Mouse (Mus musculus): Measurements from ENCODE around the gene Ankrd44. TPM values are rescaled to one million over a fixed set of nuclear protein-coding genes. Genes with fewer than 3 reads are reported as not detected.
A peak's percentile ranks its signal among the peaks of the same experiment; 100 is the strongest.

The Ankrd44 gene
- polyA plus RNA-seq, 1 experiment from 2014 or later, result 14.7 TPM

DNA sequence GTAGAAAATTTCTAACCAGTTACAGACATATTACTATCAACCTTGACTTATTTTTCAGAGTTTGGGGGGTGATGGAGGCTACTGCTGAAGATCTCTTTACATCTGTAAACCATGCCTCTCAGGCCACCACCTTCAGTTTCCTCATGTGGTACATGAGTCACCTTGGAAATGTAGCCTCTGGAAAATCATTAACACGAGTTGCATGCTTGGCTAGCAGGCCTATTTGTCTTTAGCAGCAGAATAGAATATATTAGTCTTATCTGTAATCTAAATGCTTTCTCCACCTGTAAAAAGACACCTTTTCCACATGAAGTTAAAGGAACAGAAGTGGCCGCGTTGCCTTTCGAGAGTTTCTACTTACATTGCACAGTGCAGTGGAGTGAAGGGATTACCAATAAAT, 267.6 kb downstream of the Ankrd44 start:
- ATAC-seq (ENCODE audit: low FRiP score, low read depth), result no peak

GRCm38 (mm10) chr1:54648237-54648636, 277.9 kb downstream of the Ankrd44 start:
- WGBS, result 89% methylated on average over 5 of the region's 5 CpGs
- Histone ChIP-seq H3K36me3 (no peaks in the 10 kb centered on the region), H3K9me3 (no peaks in the 10 kb centered on the region), H3K27ac (no peak overlapping the region), H3K27me3 (replicated peaks) (no peaks in the 10 kb centered on the region), H3K9ac (no peak overlapping the region), H3K4me2 (replicated peaks) (no peak overlapping the region), H3K4me3 (no peak overlapping the region), H3K4me1 (no peaks in the 10 kb centered on the region)
- no peak for ATAC-seq (ENCODE audit: low FRiP score, low read depth)

More for the DNA sequence above, 267.6 kb downstream of the Ankrd44 start:
- no peaks in the 10 kb centered on the region for H3K27me3 ChIP-seq (replicated peaks)
- WGBS, result 92% methylated on average over 4 of the region's 4 CpGs
- no peak overlapping the region for H3K4me2 ChIP-seq (replicated peaks)
- H3K36me3 ChIP-seq, result no peaks in the 10 kb centered on the region; the same call in 1 of the 2 replicates
- H3K4me1 ChIP-seq, result no peaks in the 10 kb centered on the region
- no peak overlapping the region for H3K4me3 ChIP-seq
- H3K27ac ChIP-seq, result no peak overlapping the region
- no peaks in the 10 kb centered on the region for H3K9me3 ChIP-seq
- no peak overlapping the region for H3K9ac ChIP-seq

- Histone ChIP-seq H3K27me3 (replicated peaks) (no peaks in the 10 kb centered on the region), H3K4me1 (no peaks in the 10 kb centered on the region), H3K4me2 (replicated peaks) (no peak overlapping the region), H3K36me3 (no peaks in the 10 kb centered on the region), H3K27ac (no peak overlapping the region), H3K9me3 (no peaks in the 10 kb centered on the region), H3K9ac (no peak overlapping the region), H3K4me3 (no peak overlapping the region)
- ATAC-seq (ENCODE audit: low FRiP score, low read depth), result no peak
- 70% methylated on average over 3 of the region's 3 CpGs for WGBS
Observed at GRCm38 (mm10) chr1:54647335-54647745, 278.8 kb downstream of the Ankrd44 start.

DNA sequence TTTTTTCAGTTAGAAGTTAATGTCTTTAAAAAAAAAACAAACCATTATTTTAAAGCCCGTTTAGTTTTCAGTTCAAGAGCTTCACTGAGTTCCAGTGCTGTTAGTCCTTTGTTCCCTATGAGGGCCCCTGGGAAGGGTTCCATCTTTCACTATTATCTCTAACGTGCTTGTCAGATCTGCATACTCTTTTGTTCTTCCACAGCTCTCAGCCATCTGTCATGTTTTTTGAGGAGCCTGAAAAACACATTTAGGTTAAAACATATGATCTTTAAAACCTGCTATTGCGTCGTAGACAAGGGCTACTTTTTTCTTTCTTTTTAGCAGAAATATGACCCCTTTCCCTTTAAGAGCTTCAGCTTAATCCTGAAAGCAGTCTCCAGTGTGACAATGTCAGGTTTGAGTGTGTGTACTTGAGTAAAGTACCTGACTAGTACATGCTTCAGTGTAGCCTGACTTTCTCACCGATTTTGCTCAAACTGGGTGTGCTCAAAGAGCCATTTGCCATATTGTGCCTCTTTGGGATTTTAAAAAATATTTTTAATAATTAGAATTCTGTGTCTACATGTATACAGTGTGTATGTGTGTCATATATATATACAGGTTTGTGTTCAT, 285.9 kb downstream of the Ankrd44 start:
- Histone ChIP-seq H3K27me3 (replicated peaks) (no peaks in the 10 kb centered on the region), H3K9ac (no peak overlapping the region), H3K27ac (no peak overlapping the region), H3K4me3 (no peak overlapping the region), H3K4me1 (no peaks in the 10 kb centered on the region), H3K9me3 (no peaks in the 10 kb centered on the region), H3K4me2 (replicated peaks) (no peak overlapping the region), H3K36me3 (no peaks in the 10 kb centered on the region)
- ATAC-seq (ENCODE audit: low FRiP score, low read depth), result peak; percentile 72; the same call in 1 of the 2 replicates
- 40% methylated on average over 5 of the region's 5 CpGs for WGBS

DNA sequence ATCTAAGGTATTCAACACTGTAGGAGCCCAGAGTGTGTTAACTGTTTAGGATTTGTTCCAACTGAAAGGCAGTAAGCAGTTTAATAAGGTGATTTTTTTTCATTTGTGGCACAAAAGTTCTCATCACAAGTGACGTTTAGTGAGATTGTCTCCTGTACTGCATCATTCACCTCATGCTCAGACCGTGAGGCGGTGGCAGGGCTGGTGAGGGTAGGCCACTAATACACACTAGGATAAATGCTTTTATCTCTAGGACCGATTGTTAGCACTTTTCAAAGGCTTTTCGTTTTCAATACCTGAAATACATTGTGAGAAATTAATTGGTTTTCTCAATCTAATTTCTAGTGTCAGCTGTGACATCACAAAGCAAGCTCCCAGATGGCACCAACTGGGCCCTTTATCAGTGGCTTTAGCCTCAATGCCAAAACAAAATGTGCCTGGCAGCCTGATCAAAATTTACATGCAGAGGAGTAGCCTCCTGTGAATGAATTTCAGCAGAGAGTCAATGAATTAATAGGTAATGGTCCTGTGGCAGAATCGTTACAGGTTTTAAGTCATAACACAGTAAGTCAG, 286.6 kb downstream of the Ankrd44 start:
- H3K27ac ChIP-seq, result no peak overlapping the region; the same call in 1 of the 2 replicates
- H3K9me3 ChIP-seq, result no peaks in the 10 kb centered on the region
- H3K4me1 ChIP-seq, result no peaks in the 10 kb centered on the region
- no peaks in the 10 kb centered on the region for H3K36me3 ChIP-seq
- H3K4me2 ChIP-seq (replicated peaks), result no peak overlapping the region
- no peak overlapping the region for H3K4me3 ChIP-seq
- peak; percentile 64; the same call in 1 of the 2 replicates for ATAC-seq (ENCODE audit: low FRiP score, low read depth)
- no peak overlapping the region for H3K9ac ChIP-seq
- no peaks in the 10 kb centered on the region for H3K27me3 ChIP-seq (replicated peaks)
- WGBS, result 53% methylated on average over 6 of the region's 6 CpGs

GRCm38 (mm10) chr1:54639076-54639475, 287.1 kb downstream of the Ankrd44 start:
- ATAC-seq (ENCODE audit: low FRiP score, low read depth), result no peak

DNA sequence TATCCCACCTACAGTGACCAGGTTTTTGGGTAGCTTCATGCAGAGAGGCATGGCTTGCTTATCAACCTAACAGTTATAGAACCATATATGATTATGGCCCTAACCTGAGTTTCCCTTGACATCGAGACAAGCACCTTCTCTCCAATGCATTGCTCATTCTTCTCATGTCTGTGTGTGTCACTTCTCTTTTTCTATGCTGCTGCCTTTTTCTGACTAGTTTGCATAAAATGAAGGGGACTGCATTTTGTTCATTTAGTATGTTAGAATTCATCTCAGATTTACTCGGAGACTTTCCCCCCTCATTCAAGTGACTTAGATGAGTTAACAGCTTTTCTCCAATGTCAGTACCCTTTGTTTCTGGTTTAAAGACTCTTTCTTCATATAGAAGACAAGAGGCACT, 288.8 kb downstream of the Ankrd44 start:
- Histone ChIP-seq H3K4me2 (replicated peaks) (no peak overlapping the region), H3K4me1 (no peaks in the 10 kb centered on the region), H3K4me3 (no peak overlapping the region), H3K9ac (no peak overlapping the region), H3K9me3 (no peaks in the 10 kb centered on the region), H3K27ac (no peak overlapping the region), H3K36me3 (no peaks in the 10 kb centered on the region), H3K27me3 (replicated peaks) (no peaks in the 10 kb centered on the region)
- no peak for ATAC-seq (ENCODE audit: low FRiP score, low read depth)
- 93% methylated on average over 2 of the region's 2 CpGs for WGBS

More at GRCm38 (mm10) chr1:54639076-54639475, 287.1 kb downstream of the Ankrd44 start:
- Histone ChIP-seq H3K9me3 (no peaks in the 10 kb centered on the region), H3K36me3 (no peaks in the 10 kb centered on the region), H3K9ac (no peak overlapping the region), H3K27ac (no peak overlapping the region; the same call in 1 of the 2 replicates), H3K4me3 (no peak overlapping the region), H3K4me2 (replicated peaks) (no peak overlapping the region), H3K27me3 (replicated peaks) (no peaks in the 10 kb centered on the region), H3K4me1 (no peaks in the 10 kb centered on the region)
- WGBS, result 92% methylated on average over 2 of the region's 2 CpGs

DNA sequence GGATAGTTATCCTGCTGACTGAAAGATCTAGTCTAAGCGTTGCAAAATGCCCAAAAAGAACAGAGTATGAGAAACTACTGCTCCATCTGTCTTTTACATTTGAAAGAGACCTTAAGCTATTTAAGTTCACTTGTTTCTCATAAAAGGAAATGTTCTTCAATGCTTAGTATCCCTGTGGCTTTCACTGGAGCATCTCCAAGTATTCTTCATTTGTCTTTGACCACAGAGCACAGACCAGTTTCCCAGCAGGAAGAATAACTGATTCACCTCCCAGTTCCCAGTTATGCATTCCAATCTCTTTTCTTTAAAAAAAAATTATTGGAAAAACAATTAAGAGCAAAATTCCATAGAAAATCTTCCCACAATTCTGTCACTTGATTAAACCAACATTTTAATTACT, 297.1 kb downstream of the Ankrd44 start:
- Histone ChIP-seq H3K27ac (no peak overlapping the region), H3K4me1 (no peaks in the 10 kb centered on the region), H3K27me3 (replicated peaks) (no peaks in the 10 kb centered on the region), H3K9ac (no peak overlapping the region), H3K36me3 (no peaks in the 10 kb centered on the region), H3K9me3 (no peaks in the 10 kb centered on the region), H3K4me2 (replicated peaks) (no peak overlapping the region), H3K4me3 (no peak overlapping the region)
- 71% methylated on average over 1 of the region's 1 CpGs for WGBS
- ATAC-seq (ENCODE audit: low FRiP score, low read depth), result no peak

- Histone ChIP-seq H3K9me3 (no peaks in the 10 kb centered on the region), H3K4me2 (replicated peaks) (no peak overlapping the region), H3K27me3 (replicated peaks) (no peaks in the 10 kb centered on the region), H3K36me3 (no peaks in the 10 kb centered on the region), H3K27ac (no peak overlapping the region), H3K4me3 (no peak overlapping the region), H3K4me1 (no peaks in the 10 kb centered on the region), H3K9ac (no peak overlapping the region)
- ATAC-seq (ENCODE audit: low FRiP score, low read depth), result no peak
- 91% methylated on average over 6 of the region's 6 CpGs for WGBS
Observed at GRCm38 (mm10) chr1:54614963-54615362, 311.2 kb downstream of the Ankrd44 start.

GRCm38 (mm10) chr1:54612344-54612743, 313.8 kb downstream of the Ankrd44 start:
- ATAC-seq (ENCODE audit: low FRiP score, low read depth), result no peak
- WGBS, result 75% methylated on average over 6 of the region's 6 CpGs
- Histone ChIP-seq H3K9me3 (no peaks in the 10 kb centered on the region), H3K4me1 (no peaks in the 10 kb centered on the region), H3K4me3 (no peak overlapping the region), H3K27me3 (replicated peaks) (no peaks in the 10 kb centered on the region), H3K36me3 (no peaks in the 10 kb centered on the region), H3K27ac (no peak overlapping the region), H3K4me2 (replicated peaks) (no peak overlapping the region), H3K9ac (no peak overlapping the region)

DNA sequence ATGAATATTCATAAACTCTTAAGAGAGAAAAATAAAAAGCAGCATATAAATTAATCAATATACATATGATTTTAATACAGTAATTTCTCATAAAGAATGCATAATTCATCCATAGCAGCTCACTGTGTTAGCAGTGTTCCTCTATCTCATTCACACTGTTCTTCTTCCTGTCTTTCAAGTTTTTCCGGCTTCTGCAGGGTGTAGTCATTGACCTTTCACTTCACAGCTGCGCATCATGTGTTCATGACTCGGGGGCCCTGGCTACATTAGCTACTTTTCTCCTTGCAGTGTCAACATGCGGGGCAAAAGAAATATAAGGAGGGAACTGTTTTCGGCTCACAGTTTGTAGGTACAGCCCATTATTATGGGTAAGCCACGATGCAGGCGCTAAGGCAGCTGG, 314.3 kb downstream of the Ankrd44 start:
- Histone ChIP-seq H3K27me3 (replicated peaks) (no peaks in the 10 kb centered on the region), H3K27ac (no peak overlapping the region), H3K4me3 (no peak overlapping the region), H3K4me1 (no peaks in the 10 kb centered on the region), H3K9ac (no peak overlapping the region), H3K4me2 (replicated peaks) (no peak overlapping the region), H3K36me3 (no peaks in the 10 kb centered on the region), H3K9me3 (no peaks in the 10 kb centered on the region)
- 71% methylated on average over 7 of the region's 7 CpGs for WGBS
- no peak for ATAC-seq (ENCODE audit: low FRiP score, low read depth)

- H3K9ac ChIP-seq, result no peak overlapping the region
- H3K4me2 ChIP-seq (replicated peaks), result no peak overlapping the region
- no peaks in the 10 kb centered on the region for H3K9me3 ChIP-seq
- no peak overlapping the region for H3K27ac ChIP-seq
- H3K36me3 ChIP-seq, result no peaks in the 10 kb centered on the region
- no peak overlapping the region for H3K4me3 ChIP-seq
- WGBS, result 93% methylated on average over 1 of the region's 1 CpGs
- no peak for ATAC-seq (ENCODE audit: low FRiP score, low read depth)
- H3K27me3 ChIP-seq (replicated peaks), result no peaks in the 10 kb centered on the region
- no peaks in the 10 kb centered on the region for H3K4me1 ChIP-seq
Observed at GRCm38 (mm10) chr1:54606936-54607335, 319.3 kb downstream of the Ankrd44 start.

- Histone ChIP-seq H3K9me3 (0 out of 2 replicates have a peak, but pooled peaks cover 5% of the 10 kb centered on the region), H3K27ac (no peak overlapping the region), H3K36me3 (no peaks in the 10 kb centered on the region), H3K27me3 (replicated peaks) (no peaks in the 10 kb centered on the region), H3K4me3 (no peak overlapping the region), H3K9ac (no peak overlapping the region), H3K4me2 (replicated peaks) (no peak overlapping the region), H3K4me1 (no peaks in the 10 kb centered on the region)
- ATAC-seq (ENCODE audit: low FRiP score, low read depth), result no peak
- 92% methylated on average over 9 of the region's 9 CpGs for WGBS
Observed at GRCm38 (mm10) chr1:54601692-54602091, 324.5 kb downstream of the Ankrd44 start.
